Mouse (Mus musculus) heart, postnatal 0 days (tissue): ENCODE data around the gene Fbxo24.

Experiments
- CTCF ChIP-seq: IDR thresholded peaks from 2 replicates; pipeline ENCODE4 v1.5.1; 2016; ENCODE audit warnings: antibody characterized with exemption, control low read depth, low read depth
- EP300 ChIP-seq: IDR thresholded peaks from 2 replicates; pipeline ENCODE4 v1.6.1; 2016; ENCODE audit warnings: antibody characterized with exemption, low read depth

DNA sequence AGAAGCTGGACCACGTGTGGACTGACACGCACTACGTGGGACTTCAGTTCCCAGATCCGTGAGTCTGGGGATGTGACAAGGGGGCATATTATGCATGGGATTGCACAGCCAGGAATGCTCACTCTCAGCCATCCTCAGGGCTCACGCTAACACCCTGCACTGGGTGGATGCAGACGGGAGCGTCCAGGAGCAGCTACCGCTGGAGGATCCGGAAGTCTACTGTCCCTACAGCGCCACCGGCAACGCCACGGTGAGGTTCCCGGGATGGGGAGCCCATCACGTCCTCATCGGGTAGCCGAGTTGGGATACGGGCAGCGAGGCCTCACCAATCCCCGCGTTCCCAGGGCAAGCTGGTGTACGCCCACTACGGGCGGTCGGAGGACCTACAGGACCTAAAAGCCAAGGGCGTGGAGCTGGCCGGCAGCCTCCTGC lies 54.3 kb downstream of the Fbxo24 start:
- TF ChIP-seq CTCF (peak; percentile 11), EP300 (no peak)
